Mouse (Mus musculus) thymus, adult 2 months (tissue): ENCODE data around the gene Olfr1394. TPM values are rescaled to one million over a fixed set of nuclear protein-coding genes. Genes with fewer than 3 reads are reported as not detected.

ENCODE experiments used
- DNase-seq: peaks from one replicate; pipeline ENCODE4 v3.0.0; 2021
- H3K27ac ChIP-seq: fragments of 200-500 bp; 2 replicates; pipeline ENCODE4 v1.5.1; 2012; ENCODE audit warnings: low read length, control low read depth; ENCODE audit not compliant: control insufficient read depth, insufficient read depth
- H3K27me3 ChIP-seq: fragments of 200-500 bp; 2 replicates; pipeline ENCODE4 v1.6.1; 2012; ENCODE audit warnings: mild to moderate bottlenecking, low read length, moderate library complexity, mixed read lengths; ENCODE audit not compliant: control insufficient read depth, insufficient read depth
- H3K36me3 ChIP-seq: fragments of 200-500 bp; 2 replicates; pipeline ENCODE4 v1.6.1; 2012; ENCODE audit warnings: mild to moderate bottlenecking, low read length, moderate library complexity; ENCODE audit not compliant: control insufficient read depth, insufficient read depth
- H3K4me1 ChIP-seq: fragments of 200-500 bp; replicated peaks from 2 replicates; pipeline ENCODE4 v1.6.1; 2012; ENCODE audit warnings: low read length; ENCODE audit not compliant: control insufficient read depth, insufficient read depth
- H3K4me3 ChIP-seq: fragments of 200-500 bp; 2 replicates; pipeline ENCODE4 v1.5.1; 2012; ENCODE audit warnings: mild to moderate bottlenecking, low read length, control low read depth, moderate library complexity; ENCODE audit not compliant: control insufficient read depth, insufficient read depth
- CTCF ChIP-seq: fragments of 200-500 bp; IDR thresholded peaks from 2 replicates; pipeline ENCODE4 v1.5.1; 2012; ENCODE audit warnings: mild to moderate bottlenecking, control low read depth, low read length, moderate library complexity, borderline replicate concordance; ENCODE audit not compliant: control insufficient read depth, poor library complexity, insufficient read depth; ENCODE audit errors: extremely low read depth
- POLR2A ChIP-seq: fragments of 200-500 bp; IDR thresholded peaks from 2 replicates; pipeline ENCODE4 v1.6.1; 2012; ENCODE audit warnings: mild to moderate bottlenecking, low read length, control low read depth, moderate library complexity; ENCODE audit not compliant: control insufficient read depth, poor library complexity, insufficient read depth; ENCODE audit errors: extremely low read depth
- WGBS: fragments of 180-500 bp; shearing (Covaris S2); methylation state at CpG from one replicate; pipeline ENCODE4 v1.1.7; 2018; 5-methylcytosine and 5-hydroxymethylcytosine counted together
- polyA plus RNA-seq: library from polyadenylated mRNA; depleted of rRNA; stranded (reverse); fragments of >200 nt; gene quantifications from 2 replicates; pipeline ENCODE4 v1.2.3, GENCODE M21; 2012; rRNA removed

The Olfr1394 gene
- polyA plus RNA-seq, result not detected in 2 replicates

- TF ChIP-seq CTCF (no peak), POLR2A (no peak)
- H3K4me1 ChIP-seq, result no peaks in the 10 kb centered on the region
- no peak within 1 kb of the TSS for H3K27ac ChIP-seq
- DNase-seq, result no peak
- WGBS, result 94% methylated on average over 1 of the region's 1 CpGs
- no peaks in the 10 kb centered on the region for H3K36me3 ChIP-seq
- no peaks in the 10 kb centered on the region for H3K27me3 ChIP-seq
- no peak within 1 kb of the TSS for H3K4me3 ChIP-seq
Observed at GRCm38 (mm10) chr11:49154077-49154476, at the start of gene Olfr1394. TSS of gene Olfr1394 (plus strand) at chr11:49154377.

- H3K27ac ChIP-seq, result no peak overlapping the region
- H3K36me3 ChIP-seq, result no peaks in the 10 kb centered on the region
- no peaks in the 10 kb centered on the region for H3K27me3 ChIP-seq
- TF ChIP-seq CTCF (no peak), POLR2A (no peak)
- peaks cover 18% of the 10 kb centered on the region for H3K4me1 ChIP-seq
- WGBS, result 93% methylated on average over 1 of the region's 1 CpGs
- DNase-seq, result no peak
- H3K4me3 ChIP-seq, result no peak overlapping the region
Observed at GRCm38 (mm10) chr11:49105752-49106151, 48.4 kb upstream of the Olfr1394 start.

- no peak for TF ChIP-seq CTCF
- no peak for TF ChIP-seq POLR2A
- 85% methylated on average over 10 of the region's 10 CpGs for WGBS
- Histone ChIP-seq H3K27me3 (no peaks in the 10 kb centered on the region), H3K4me1 (peaks cover 3% of the 10 kb centered on the region), H3K36me3 (no peaks in the 10 kb centered on the region), H3K27ac (no peak overlapping the region), H3K4me3 (no peak overlapping the region)
- DNase-seq, result no peak
Observed at GRCm38 (mm10) chr11:49107650-49108537, 46.3 kb upstream of the Olfr1394 start.

GRCm38 (mm10) chr11:49108833-49109232, 45.3 kb upstream of the Olfr1394 start:
- peak; percentile 47 for DNase-seq
- H3K27ac ChIP-seq, result no peak overlapping the region
- 58% methylated on average over 1 of the region's 1 CpGs for WGBS
- H3K4me1 ChIP-seq, result no peaks in the 10 kb centered on the region
- no peaks in the 10 kb centered on the region for H3K27me3 ChIP-seq
- TF ChIP-seq CTCF (no peak), POLR2A (no peak)
- no peak overlapping the region for H3K4me3 ChIP-seq
- H3K36me3 ChIP-seq, result no peaks in the 10 kb centered on the region

GRCm38 (mm10) chr11:49111000-49111399, 43.2 kb upstream of the Olfr1394 start:
- H3K27me3 ChIP-seq, result no peaks in the 10 kb centered on the region
- H3K4me1 ChIP-seq, result no peaks in the 10 kb centered on the region
- H3K36me3 ChIP-seq, result no peaks in the 10 kb centered on the region
- WGBS, result 87% methylated on average over 1 of the region's 1 CpGs
- no peak overlapping the region for H3K4me3 ChIP-seq
- DNase-seq, result no peak
- no peak overlapping the region for H3K27ac ChIP-seq
- TF ChIP-seq POLR2A (no peak), CTCF (no peak)

- DNase-seq, result no peak
Observed at GRCm38 (mm10) chr11:49112624-49113219, 41.5 kb upstream of the Olfr1394 start.

More at GRCm38 (mm10) chr11:49112624-49113219, 41.5 kb upstream of the Olfr1394 start:
- Histone ChIP-seq H3K4me1 (no peaks in the 10 kb centered on the region), H3K36me3 (no peaks in the 10 kb centered on the region), H3K27ac (no peak overlapping the region), H3K27me3 (no peaks in the 10 kb centered on the region), H3K4me3 (no peak overlapping the region)
- 95% methylated on average over 6 of the region's 6 CpGs for WGBS
- TF ChIP-seq CTCF, result no peak
- no peak for TF ChIP-seq POLR2A
